Mouse (Mus musculus) 3T3-L1 (cell line): ENCODE results near the gene Hspa4.
A peak's percentile ranks its signal among the peaks of the same experiment; 100 is the strongest.
"Not testable (repeated sequence)": the region's sequence is repeated elsewhere in the genome, so short reads cannot be mapped to it uniquely, and the experiment has no call there.

Source experiments
- DNase-seq: peaks from one replicate; pipeline ENCODE4 v3.0.0-alpha.2; 2015; ENCODE audit warnings: low read depth, low spot score

Hspa4 gene

GRCm38 (mm10) chr11:53300330-53301166, at the start of gene Hspa4:
Gene Hspa4 (minus strand): TSS chr11:53300457.
- DNase-seq: peak; percentile 99

- DNase-seq: no peak
Observed at GRCm38 (mm10) chr11:53345738-53346137, 45.5 kb upstream of the Hspa4 start.

GRCm38 (mm10) chr11:53345328-53345727, 45.1 kb upstream of the Hspa4 start:
- DNase-seq: no peak

- DNase-seq: no peak
Observed at GRCm38 (mm10) chr11:53342711-53343110, 42.5 kb upstream of the Hspa4 start.

GRCm38 (mm10) chr11:53341019-53341418, 40.8 kb upstream of the Hspa4 start:
- not testable (repeated sequence) for DNase-seq

GRCm38 (mm10) chr11:53337684-53338083, 37.4 kb upstream of the Hspa4 start:
- no peak for DNase-seq

GRCm38 (mm10) chr11:53336924-53337323, 36.7 kb upstream of the Hspa4 start:
- no peak for DNase-seq

GRCm38 (mm10) chr11:53336182-53336571, 35.9 kb upstream of the Hspa4 start:
- DNase-seq: no peak

GRCm38 (mm10) chr11:53335505-53336181, 35.4 kb upstream of the Hspa4 start:
- no peak for DNase-seq

- no peak for DNase-seq
Observed at GRCm38 (mm10) chr11:53332076-53332680, 31.9 kb upstream of the Hspa4 start.

GRCm38 (mm10) chr11:53331121-53331520, 30.9 kb upstream of the Hspa4 start:
- DNase-seq: no peak

GRCm38 (mm10) chr11:53330325-53330724, 30.1 kb upstream of the Hspa4 start:
- no peak for DNase-seq

- peak; percentile 94 for DNase-seq
Observed at GRCm38 (mm10) chr11:53324512-53324968, 24.3 kb upstream of the Hspa4 start, which contains the start of gene Zcchc10. Gene Zcchc10 (plus strand): TSS chr11:53324679.

- DNase-seq: not testable (repeated sequence)
Observed at GRCm38 (mm10) chr11:53319867-53320266, 19.6 kb upstream of the Hspa4 start.

- DNase-seq: not testable (repeated sequence)
Observed at GRCm38 (mm10) chr11:53318568-53318967, 18.3 kb upstream of the Hspa4 start.

GRCm38 (mm10) chr11:53318041-53318440, 17.8 kb upstream of the Hspa4 start:
- no peak for DNase-seq

GRCm38 (mm10) chr11:53316996-53317395, 16.7 kb upstream of the Hspa4 start:
- no peak for DNase-seq

- DNase-seq: peak; percentile 45
Observed at GRCm38 (mm10) chr11:53314770-53315173, 14.5 kb upstream of the Hspa4 start.

- DNase-seq: not testable (repeated sequence)
Observed at GRCm38 (mm10) chr11:53312823-53313222, 12.6 kb upstream of the Hspa4 start.

GRCm38 (mm10) chr11:53311385-53311784, 11.1 kb upstream of the Hspa4 start:
- no peak for DNase-seq

GRCm38 (mm10) chr11:53308884-53309310, 8.6 kb upstream of the Hspa4 start:
- peak; percentile 99 for DNase-seq

- peak; percentile 87 for DNase-seq
Observed at GRCm38 (mm10) chr11:53308251-53308864, 8.1 kb upstream of the Hspa4 start.
